Comparison of ENCODE assay signal across 8 mouse cellular contexts in the genomic region with DNA sequence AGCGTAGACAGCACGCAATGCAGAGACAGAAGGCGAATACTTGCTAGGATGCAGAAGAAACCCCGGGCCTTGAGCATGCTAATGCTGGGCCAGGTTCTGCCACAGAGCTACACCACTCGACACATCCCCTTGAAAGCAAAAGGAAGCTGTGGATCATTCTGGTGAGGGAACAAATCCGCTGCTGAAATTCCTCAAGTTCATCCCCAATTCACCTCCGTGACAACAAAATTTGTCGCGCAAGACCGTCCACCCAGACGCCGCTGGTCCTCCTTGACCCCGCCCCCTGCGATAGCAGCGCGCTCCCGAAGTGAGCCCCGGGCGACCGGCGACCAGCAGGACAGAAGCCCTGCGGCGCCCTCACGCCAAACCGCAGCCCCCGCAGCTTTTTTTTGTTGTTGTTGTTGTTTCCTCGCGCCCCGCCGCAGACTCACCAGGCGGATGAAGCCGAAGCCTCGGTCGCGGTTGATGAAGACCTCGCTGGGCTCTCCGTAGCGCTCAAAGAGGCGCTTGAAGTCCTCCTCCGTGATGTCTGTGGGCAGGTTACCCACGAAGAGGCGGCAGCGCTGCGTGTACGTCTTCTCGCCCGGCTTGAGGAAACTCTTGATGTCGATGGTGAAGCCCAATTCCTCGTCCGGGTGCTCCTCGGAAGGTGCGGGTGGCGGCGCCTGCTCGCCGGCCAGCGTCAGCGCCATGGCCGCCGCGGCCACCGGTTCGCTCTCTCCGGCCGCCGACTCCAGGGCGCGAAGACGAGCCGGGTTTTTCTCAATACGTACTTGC. TPM values are rescaled to one million over a fixed set of nuclear protein-coding genes. Genes with fewer than 3 reads are reported as not detected.
DNase-seq lines count a peak whose midpoint lies in the region; ATAC-seq lines count a peak whose summit lies in the region.

No protein-coding gene starts in this region.

- H3K4me2 ChIP-seq in heart, embryonic 13.5 days, result peak overlapping the region; percentile 91
- peak overlapping the region; percentile 85 for H3K4me2 ChIP-seq in liver, embryonic 12.5 days
- peak overlapping the region; percentile 63 for H3K4me2 ChIP-seq in stomach, embryonic 14.5 days (replicated peaks; ENCODE audit: low read depth, low read length)

- no peaks in the 10 kb centered on the region for H3K9me3 ChIP-seq in heart, embryonic 13.5 days
- H3K9me3 ChIP-seq in liver, embryonic 12.5 days (replicated peaks), result no peaks in the 10 kb centered on the region
- no peaks in the 10 kb centered on the region for H3K9me3 ChIP-seq in stomach, embryonic 14.5 days (ENCODE audit: control insufficient read depth, low read depth, low read length)

- H3K4me3 ChIP-seq in brown adipose tissue, adult 24 weeks (ENCODE audit: insufficient read depth, low read depth, low read length), result peak overlapping the region; percentile 82
- H3K4me3 ChIP-seq in heart, embryonic 13.5 days, result peak overlapping the region; percentile 82
- peak overlapping the region; percentile 95 for H3K4me3 ChIP-seq in liver, embryonic 12.5 days
- H3K4me3 ChIP-seq in stomach, embryonic 14.5 days (ENCODE audit: low read depth, low read length), result peak overlapping the region; percentile 98

- DNase-seq in CD4-positive, CD25-positive, alpha-beta regulatory T cell, adult 2 months (ENCODE audit: low read depth, low spot score), result peak; percentile 63
- peak; percentile 84 for DNase-seq in kidney, postnatal 10 days
- peak; percentile 48 to 54 for DNase-seq in natural killer cell, adult 2 months (ENCODE audit: low spot score in 2 of 2)

- no peaks in the 10 kb centered on the region for H3K27me3 ChIP-seq in heart, embryonic 13.5 days (replicated peaks)
- no peaks in the 10 kb centered on the region for H3K27me3 ChIP-seq in liver, embryonic 12.5 days (replicated peaks)
- H3K27me3 ChIP-seq in stomach, embryonic 14.5 days (ENCODE audit: control insufficient read depth, insufficient read depth, low read length), result no peaks in the 10 kb centered on the region

- ATAC-seq in erythroid progenitor cell, adult 5-6 weeks (replicated peaks; ENCODE audit: low FRiP score, poor library complexity, severe bottlenecking), result peak; percentile 85
- ATAC-seq in heart, embryonic 13.5 days (ENCODE audit: extremely low read depth, insufficient number of reproducible peaks, low FRiP score, low TSS enrichment), result peak; percentile 60; the same call in 1 of the 2 replicates
- peak; percentile 68 for ATAC-seq in liver, embryonic 12.5 days
- ATAC-seq in stomach, embryonic 14.5 days (ENCODE audit: insufficient number of reproducible peaks, insufficient read depth, low FRiP score, low read depth), result peak; percentile 30

- H3K4me1 ChIP-seq in brown adipose tissue, adult 24 weeks (ENCODE audit: control insufficient read depth, insufficient read depth, insufficient read length, low read length), result peaks cover 3% of the 10 kb centered on the region; the same call in 1 of the 2 replicates
- H3K4me1 ChIP-seq in heart, embryonic 13.5 days, result peaks cover 37% of the 10 kb centered on the region
- peaks cover 47% of the 10 kb centered on the region for H3K4me1 ChIP-seq in liver, embryonic 12.5 days
- H3K4me1 ChIP-seq in stomach, embryonic 14.5 days (ENCODE audit: control insufficient read depth, insufficient read depth, low read length), result peaks cover 7% of the 10 kb centered on the region; the same call in 1 of the 2 replicates

- peak overlapping the region; percentile 85 for H3K27ac ChIP-seq in brown adipose tissue, adult 24 weeks (replicated peaks; ENCODE audit: low read depth, low read length)
- peak overlapping the region; percentile 97 for H3K27ac ChIP-seq in heart, embryonic 13.5 days (replicated peaks)
- peak overlapping the region; percentile 96 for H3K27ac ChIP-seq in liver, embryonic 12.5 days
- peak overlapping the region; percentile 97 for H3K27ac ChIP-seq in stomach, embryonic 14.5 days (ENCODE audit: low read length)

- peaks cover 7% of the 10 kb centered on the region; the same call in 1 of the 2 replicates for H3K36me3 ChIP-seq in heart, embryonic 13.5 days
- peaks cover 25% of the 10 kb centered on the region for H3K36me3 ChIP-seq in liver, embryonic 12.5 days
- H3K36me3 ChIP-seq in stomach, embryonic 14.5 days (ENCODE audit: control insufficient read depth, insufficient read depth, low read length), result no peaks in the 10 kb centered on the region

- under 1% methylated on average over 71 of the region's 71 CpGs for WGBS in heart, embryonic 13.5 days
- WGBS in liver, embryonic 12.5 days (ENCODE audit: insufficient replicate concordance), result under 1% methylated on average over 71 of the region's 71 CpGs
- under 1% methylated on average over 71 of the region's 71 CpGs for WGBS in stomach, embryonic 14.5 days

- peak overlapping the region; percentile 93 for H3K9ac ChIP-seq in heart, embryonic 13.5 days
- H3K9ac ChIP-seq in liver, embryonic 12.5 days, result peak overlapping the region; percentile 95
- H3K9ac ChIP-seq in stomach, embryonic 14.5 days (replicated peaks; ENCODE audit: low read depth, low read length), result peak overlapping the region; percentile 76

RNA-seq across cellular contexts. Expression of a gene that starts 0.6 kb away (rescaled TPM):
- 8.2 and 13.1 TPM in 2 replicates for polyA plus RNA-seq in brown adipose tissue, adult 24 weeks (2012; ENCODE audit: insufficient read depth, insufficient read length, missing spikeins)
- 82.2 and 100 TPM in 2 replicates for total RNA-seq in erythroid progenitor cell, adult 5-6 weeks (2015; ENCODE audit: low replicate concordance)
- 219 and 284 TPM in 2 replicates for total RNA-seq in erythroid progenitor cell, adult 5-6 weeks (2017; ENCODE audit: low replicate concordance)
- polyA plus RNA-seq in heart, embryonic 13.5 days (2015; fragmentation: Nextera tagmentation; extraction: Ambion mirVana), result 21.0 and 21.4 TPM in 2 replicates
- 19.4 and 21.7 TPM in 2 replicates for polyA plus RNA-seq in liver, embryonic 12.5 days (2016; fragmentation: Nextera tagmentation; extraction: Ambion mirVana)
- 35.7 and 36.8 TPM in 2 replicates for polyA plus RNA-seq in stomach, embryonic 14.5 days (2014; fragmentation: Nextera tagmentation; extraction: Ambion mirVana)

RNA-seq across cellular contexts. Expression of a gene that starts 34.0 kb away (rescaled TPM):
- polyA plus RNA-seq in brown adipose tissue, adult 24 weeks (2012; ENCODE audit: insufficient read depth, insufficient read length, missing spikeins), result 19.3 and 20.9 TPM in 2 replicates
- total RNA-seq in erythroid progenitor cell, adult 5-6 weeks (2015; ENCODE audit: low replicate concordance), result 24.1 and 31.9 TPM in 2 replicates
- 22.3 and 25.3 TPM in 2 replicates for total RNA-seq in erythroid progenitor cell, adult 5-6 weeks (2017; ENCODE audit: low replicate concordance)
- polyA plus RNA-seq in heart, embryonic 13.5 days (2015; fragmentation: Nextera tagmentation; extraction: Ambion mirVana), result 14.7 and 15.8 TPM in 2 replicates
- polyA plus RNA-seq in liver, embryonic 12.5 days (2016; fragmentation: Nextera tagmentation; extraction: Ambion mirVana), result 10.9 and 11.6 TPM in 2 replicates
- polyA plus RNA-seq in stomach, embryonic 14.5 days (2014; fragmentation: Nextera tagmentation; extraction: Ambion mirVana), result 27.6 and 27.8 TPM in 2 replicates

Comparison
In these comparisons a context has a peak if more than half of its experiments do, and no peak if none do; other contexts are left out.
1. Peak in every context shown above with its lines: DNase-seq, ATAC-seq, H3K4me3 ChIP-seq and H3K27ac ChIP-seq.
2. ATAC-seq: peak in every context shown above with its lines; median percentile 85 in erythroid progenitor cell, adult 5-6 weeks; 68 in liver, embryonic 12.5 days; 60 in heart, embryonic 13.5 days; 30 in stomach, embryonic 14.5 days.